Mouse (Mus musculus): ENCODE data around the gene Atp1b1. TPM values are rescaled to one million over a fixed set of nuclear protein-coding genes. Genes with fewer than 3 reads are reported as not detected.

Atp1b1 gene
- 204 and 369 TPM in 2 replicates for polyA plus RNA-seq (2012; rRNA removed)

DNA sequence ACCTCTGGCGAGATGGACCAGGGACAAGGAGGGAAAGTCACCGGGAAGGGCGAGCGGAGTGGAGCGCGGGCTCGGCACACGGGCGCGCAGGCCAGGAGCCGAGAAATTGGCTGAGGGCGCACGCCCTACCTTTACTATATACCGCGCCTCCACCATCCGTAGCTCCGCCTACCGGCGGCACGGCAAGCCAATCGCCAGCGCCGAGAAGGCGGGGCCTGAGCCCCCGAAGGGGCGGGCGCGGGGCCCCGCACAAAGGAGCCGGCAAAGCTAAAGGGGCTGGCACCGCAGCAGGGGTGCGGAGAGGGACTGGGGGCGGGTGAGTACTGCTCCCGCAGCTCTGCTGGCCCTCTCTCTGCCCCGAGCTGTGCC lies at the start of gene Atp1b1:
Gene Atp1b1 (minus strand): TSS at position 111 of the 369 bp plus-strand sequence.
- Histone ChIP-seq H3K4me1 (ENCODE audit: control insufficient read depth, insufficient read depth, insufficient read length, low read length) (peaks cover 9% of the 10 kb centered on the region), H3K4me3 (ENCODE audit: low read depth, low read length) (peak within 1 kb of the TSS; percentile 73), H3K27ac (ENCODE audit: insufficient read depth, low read depth, low read length) (peak within 1 kb of the TSS; percentile 92), H3K27me3 (ENCODE audit: control insufficient read depth, insufficient read depth, low read length) (no peaks in the 10 kb centered on the region), H3K36me3 (ENCODE audit: control insufficient read depth, insufficient read depth, low read length) (peaks cover 32% of the 10 kb centered on the region)
- 1% methylated on average over 35 of the region's 35 CpGs for WGBS
- TF ChIP-seq POLR2A (IDR thresholded peaks at IDR 0.05; ENCODE audit: low read depth, low read length): peak; percentile 97
- no peak for TF ChIP-seq CTCF (IDR thresholded peaks at IDR 0.05; ENCODE audit: extremely low read depth, insufficient read length, insufficient replicate concordance, low read depth, low read length)

GRCm38 (mm10) chr1:164505096-164505495 lies 46.9 kb upstream of the Atp1b1 start:
- Histone ChIP-seq H3K4me3 (ENCODE audit: low read depth, low read length) (no peak overlapping the region), H3K36me3 (ENCODE audit: control insufficient read depth, insufficient read depth, low read length) (no peaks in the 10 kb centered on the region), H3K27me3 (ENCODE audit: control insufficient read depth, insufficient read depth, low read length) (no peaks in the 10 kb centered on the region), H3K27ac (ENCODE audit: insufficient read depth, low read depth, low read length) (no peak overlapping the region), H3K4me1 (ENCODE audit: control insufficient read depth, insufficient read depth, insufficient read length, low read length) (no peaks in the 10 kb centered on the region)
- WGBS: 52% methylated on average over 3 of the region's 3 CpGs
- TF ChIP-seq POLR2A (IDR thresholded peaks at IDR 0.05; ENCODE audit: low read depth, low read length): no peak
- no peak for TF ChIP-seq CTCF (IDR thresholded peaks at IDR 0.05; ENCODE audit: extremely low read depth, insufficient read length, insufficient replicate concordance, low read depth, low read length)

DNA sequence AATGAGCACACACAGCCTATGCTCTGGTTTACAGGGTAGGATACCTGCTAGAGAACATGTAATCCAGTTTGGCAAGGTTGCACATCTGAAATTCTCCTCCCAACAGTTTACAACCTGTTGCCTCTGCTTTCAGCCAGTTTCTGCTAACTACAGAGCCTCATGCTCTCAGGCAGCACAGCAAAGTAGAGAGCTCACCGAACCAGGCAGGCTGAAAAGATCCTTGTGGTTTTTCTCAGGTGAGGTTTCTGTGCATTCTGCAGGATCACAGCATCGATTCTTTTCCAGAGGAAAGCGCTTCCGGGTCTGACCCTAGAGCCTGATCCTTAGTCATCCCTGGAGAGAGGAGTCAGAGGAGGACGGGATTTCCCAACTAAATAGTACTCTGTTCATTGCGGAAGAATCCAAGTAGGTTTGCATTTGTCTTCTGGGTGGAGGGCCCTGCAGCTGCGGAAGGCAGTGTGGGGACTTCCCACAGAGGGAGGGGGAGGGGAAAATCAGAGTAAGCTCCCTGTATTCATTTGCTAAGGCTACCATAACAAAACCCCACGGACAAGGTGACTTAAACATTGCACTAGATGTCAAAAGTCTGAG lies 45.1 kb upstream of the Atp1b1 start:
- Histone ChIP-seq H3K27ac (ENCODE audit: insufficient read depth, low read depth, low read length) (no peak overlapping the region), H3K4me1 (ENCODE audit: control insufficient read depth, insufficient read depth, insufficient read length, low read length) (no peaks in the 10 kb centered on the region), H3K4me3 (ENCODE audit: low read depth, low read length) (no peak overlapping the region), H3K27me3 (ENCODE audit: control insufficient read depth, insufficient read depth, low read length) (no peaks in the 10 kb centered on the region), H3K36me3 (ENCODE audit: control insufficient read depth, insufficient read depth, low read length) (no peaks in the 10 kb centered on the region)
- no peak for TF ChIP-seq CTCF (IDR thresholded peaks at IDR 0.05; ENCODE audit: extremely low read depth, insufficient read length, insufficient replicate concordance, low read depth, low read length)
- TF ChIP-seq POLR2A (IDR thresholded peaks at IDR 0.05; ENCODE audit: low read depth, low read length): no peak
- 52% methylated on average over 8 of the region's 8 CpGs for WGBS

DNA sequence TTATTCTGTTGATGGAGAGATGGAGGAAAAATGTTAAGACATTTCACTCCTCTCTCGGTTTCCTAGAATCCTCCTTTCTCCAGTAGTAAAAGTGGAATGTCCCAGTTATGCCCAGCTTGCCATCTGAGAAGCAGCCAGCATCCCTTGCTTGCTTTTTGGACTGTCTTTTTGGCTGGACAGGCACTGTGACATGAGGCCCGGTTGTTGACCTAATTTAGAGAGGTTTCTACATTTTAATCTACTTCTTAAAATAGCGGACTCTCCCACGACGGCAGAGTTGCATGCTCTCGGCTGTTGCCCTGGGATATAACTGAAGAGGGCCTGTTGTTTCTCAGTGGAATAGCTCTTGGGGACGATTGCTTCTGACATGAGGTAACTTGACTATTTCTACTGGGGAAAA lies 44.1 kb upstream of the Atp1b1 start:
- Histone ChIP-seq H3K36me3 (ENCODE audit: control insufficient read depth, insufficient read depth, low read length) (no peaks in the 10 kb centered on the region), H3K4me3 (ENCODE audit: low read depth, low read length) (no peak overlapping the region), H3K27ac (ENCODE audit: insufficient read depth, low read depth, low read length) (no peak overlapping the region), H3K4me1 (ENCODE audit: control insufficient read depth, insufficient read depth, insufficient read length, low read length) (no peaks in the 10 kb centered on the region), H3K27me3 (ENCODE audit: control insufficient read depth, insufficient read depth, low read length) (no peaks in the 10 kb centered on the region)
- WGBS: 81% methylated on average over 7 of the region's 7 CpGs
- no peak for TF ChIP-seq POLR2A (IDR thresholded peaks at IDR 0.05; ENCODE audit: low read depth, low read length)
- no peak for TF ChIP-seq CTCF (IDR thresholded peaks at IDR 0.05; ENCODE audit: extremely low read depth, insufficient read length, insufficient replicate concordance, low read depth, low read length)

- TF ChIP-seq POLR2A (IDR thresholded peaks at IDR 0.05; ENCODE audit: low read depth, low read length) (no peak), CTCF (IDR thresholded peaks at IDR 0.05; ENCODE audit: extremely low read depth, insufficient read length, insufficient replicate concordance, low read depth, low read length) (no peak)
- 0 out of 2 replicates have a peak overlapping the region, but pooled peaks have one; percentile 4 for H3K27ac ChIP-seq (ENCODE audit: insufficient read depth, low read depth, low read length)
Measured at GRCm38 (mm10) chr1:164494741-164495512, 36.8 kb upstream of the Atp1b1 start.

GRCm38 (mm10) chr1:164494215-164494614 lies 36.1 kb upstream of the Atp1b1 start:
- H3K4me1 ChIP-seq (ENCODE audit: control insufficient read depth, insufficient read depth, insufficient read length, low read length): peaks cover 12% of the 10 kb centered on the region; the same call in 1 of the 2 replicates
- H3K27me3 ChIP-seq (ENCODE audit: control insufficient read depth, insufficient read depth, low read length): no peaks in the 10 kb centered on the region
- TF ChIP-seq POLR2A (IDR thresholded peaks at IDR 0.05; ENCODE audit: low read depth, low read length): no peak
- no peak for TF ChIP-seq CTCF (IDR thresholded peaks at IDR 0.05; ENCODE audit: extremely low read depth, insufficient read length, insufficient replicate concordance, low read depth, low read length)
- no peak overlapping the region for H3K4me3 ChIP-seq (ENCODE audit: low read depth, low read length)
- 27% methylated on average over 4 of the region's 4 CpGs for WGBS
- 0 out of 2 replicates have a peak overlapping the region, but pooled peaks have one; percentile 4 for H3K27ac ChIP-seq (ENCODE audit: insufficient read depth, low read depth, low read length)
- H3K36me3 ChIP-seq (ENCODE audit: control insufficient read depth, insufficient read depth, low read length): no peaks in the 10 kb centered on the region

More at GRCm38 (mm10) chr1:164494741-164495512, 36.8 kb upstream of the Atp1b1 start:
- Histone ChIP-seq H3K4me1 (ENCODE audit: control insufficient read depth, insufficient read depth, insufficient read length, low read length) (peaks cover 12% of the 10 kb centered on the region; the same call in 1 of the 2 replicates), H3K27me3 (ENCODE audit: control insufficient read depth, insufficient read depth, low read length) (no peaks in the 10 kb centered on the region), H3K4me3 (ENCODE audit: low read depth, low read length) (no peak overlapping the region), H3K36me3 (ENCODE audit: control insufficient read depth, insufficient read depth, low read length) (no peaks in the 10 kb centered on the region)
- 34% methylated on average over 8 of the region's 8 CpGs for WGBS

Measured in small intestine, adult 2 months (tissue).